Mouse (Mus musculus) intestine, embryonic 15.5 days (tissue): ENCODE measurements around the gene Fam129c. TPM values are rescaled to one million over a fixed set of nuclear protein-coding genes. Genes with fewer than 3 reads are reported as not detected.
A peak's percentile ranks its signal among the peaks of the same experiment; 100 is the strongest.

Experiments used
- ATAC-seq: fragments of 200-750 bp; cut with Nextera tagmentation; 2 replicates; pipeline ENCODE4 v1.8.0; 2017; ENCODE audit warnings: moderate TSS enrichment, moderate library complexity
- H3K27ac ChIP-seq: fragments of 300-500 bp; sonication (generic); 2 replicates; pipeline ENCODE4 v1.5.1; 2015; ENCODE audit warnings: mild to moderate bottlenecking, inconsistent platforms
- H3K27me3 ChIP-seq: fragments of 300-500 bp; sonication (generic); replicated peaks from 2 replicates; pipeline ENCODE4 v1.6.1; 2015; ENCODE audit warnings: inconsistent platforms
- H3K36me3 ChIP-seq: fragments of 300-500 bp; sonication (generic); 2 replicates; pipeline ENCODE4 v1.6.1; 2015; ENCODE audit warnings: inconsistent platforms
- H3K4me1 ChIP-seq: fragments of 300-500 bp; sonication (generic); replicated peaks from 2 replicates; pipeline ENCODE4 v1.6.1; 2015; ENCODE audit warnings: inconsistent platforms
- H3K4me2 ChIP-seq: fragments of 300-500 bp; sonication (generic); replicated peaks from 2 replicates; pipeline ENCODE4 v1.6.1; 2015; ENCODE audit warnings: mild to moderate bottlenecking, inconsistent platforms
- H3K4me3 ChIP-seq: fragments of 300-500 bp; sonication (generic); replicated peaks from 2 replicates; pipeline ENCODE4 v1.5.1; 2015; ENCODE audit warnings: inconsistent platforms
- H3K9ac ChIP-seq: fragments of 300-500 bp; sonication (generic); 2 replicates; pipeline ENCODE4 v1.6.1; 2015; ENCODE audit warnings: inconsistent platforms
- H3K9me3 ChIP-seq: fragments of 300-500 bp; sonication (generic); 2 replicates; pipeline ENCODE4 v1.6.1; 2016; ENCODE audit warnings: inconsistent platforms
- WGBS: fragments of 180-500 bp; shearing (Covaris S2); methylation state at CpG from one replicate; pipeline ENCODE4 v1.1.7; 2015; 5-methylcytosine and 5-hydroxymethylcytosine counted together
- polyA plus RNA-seq: library from polyadenylated mRNA; unstranded; fragments of >200 nt; fragmentation: Nextera tagmentation; extraction: Ambion mirVana; gene quantifications from 2 replicates; pipeline ENCODE4 v1.2.1, GENCODE M21; 2015

The Fam129c gene
- polyA plus RNA-seq, 1 experiment from 2014 or later = 3.6 TPM

DNA sequence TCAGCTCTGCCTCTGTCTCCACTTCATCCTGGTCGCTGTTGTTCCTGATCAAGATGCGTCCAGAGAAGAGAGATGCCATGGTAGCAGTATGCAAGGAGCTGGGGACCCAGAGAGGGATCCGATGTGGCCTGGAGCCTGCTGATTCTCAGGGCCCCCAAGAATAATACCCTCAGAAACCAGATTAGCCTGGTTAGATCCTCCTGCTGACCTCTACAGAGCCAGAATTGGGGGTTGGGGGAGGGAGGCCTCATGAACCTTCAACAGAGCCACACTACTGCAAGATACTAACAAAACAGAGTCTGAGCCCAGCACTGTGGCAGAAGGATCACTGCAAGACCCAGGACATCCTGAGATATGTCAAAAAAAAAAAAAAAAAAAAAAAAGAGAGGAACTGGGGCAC lies 30.9 kb upstream of the Fam129c start, which contains the start of gene Nxnl1:
Gene Nxnl1, minus strand, starts transcription at position 101 of the 400 bp plus-strand sequence.
- Histone ChIP-seq H3K4me3 (no peak within 1 kb of the TSS), H3K4me2 (no peak within 1 kb of the TSS), H3K36me3 (no peaks in the 10 kb centered on the region), H3K9me3 (no peaks in the 10 kb centered on the region), H3K9ac (no peak within 1 kb of the TSS), H3K4me1 (peaks cover 24% of the 10 kb centered on the region), H3K27ac (no peak within 1 kb of the TSS), H3K27me3 (peaks cover 12% of the 10 kb centered on the region; the same call in 1 of the 2 replicates)
- WGBS = 78% methylated on average over 3 of the region's 3 CpGs
- no peak for ATAC-seq

DNA sequence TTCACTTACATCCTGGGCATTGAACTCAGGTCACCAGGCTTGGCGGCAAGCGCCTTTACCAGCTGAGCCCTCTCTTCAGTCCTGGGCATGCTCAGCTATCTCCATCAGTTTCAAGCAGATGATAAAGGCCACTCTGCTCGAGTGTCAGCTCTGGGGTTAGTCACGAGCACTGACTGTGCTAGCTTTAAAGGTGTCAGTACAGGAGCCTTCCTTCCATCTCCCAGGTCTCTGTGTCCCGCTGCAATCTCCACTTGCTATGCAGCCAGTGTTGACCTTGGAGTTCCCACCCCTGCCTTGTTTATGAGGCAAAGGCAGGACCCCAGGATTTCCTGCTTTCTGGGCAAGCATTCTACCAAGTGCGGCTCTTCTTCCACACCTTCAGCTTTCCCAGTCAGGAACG lies 29.9 kb upstream of the Fam129c start:
- no peak overlapping the region for H3K4me2 ChIP-seq
- no peaks in the 10 kb centered on the region for H3K9me3 ChIP-seq
- H3K4me1 ChIP-seq = peaks cover 23% of the 10 kb centered on the region
- WGBS = 72% methylated on average over 7 of the region's 7 CpGs
- no peak overlapping the region for H3K27ac ChIP-seq
- H3K4me3 ChIP-seq = no peak overlapping the region
- ATAC-seq = no peak
- H3K36me3 ChIP-seq = no peaks in the 10 kb centered on the region
- no peak overlapping the region for H3K9ac ChIP-seq
- peaks cover 2% of the 10 kb centered on the region; the same call in 1 of the 2 replicates for H3K27me3 ChIP-seq

DNA sequence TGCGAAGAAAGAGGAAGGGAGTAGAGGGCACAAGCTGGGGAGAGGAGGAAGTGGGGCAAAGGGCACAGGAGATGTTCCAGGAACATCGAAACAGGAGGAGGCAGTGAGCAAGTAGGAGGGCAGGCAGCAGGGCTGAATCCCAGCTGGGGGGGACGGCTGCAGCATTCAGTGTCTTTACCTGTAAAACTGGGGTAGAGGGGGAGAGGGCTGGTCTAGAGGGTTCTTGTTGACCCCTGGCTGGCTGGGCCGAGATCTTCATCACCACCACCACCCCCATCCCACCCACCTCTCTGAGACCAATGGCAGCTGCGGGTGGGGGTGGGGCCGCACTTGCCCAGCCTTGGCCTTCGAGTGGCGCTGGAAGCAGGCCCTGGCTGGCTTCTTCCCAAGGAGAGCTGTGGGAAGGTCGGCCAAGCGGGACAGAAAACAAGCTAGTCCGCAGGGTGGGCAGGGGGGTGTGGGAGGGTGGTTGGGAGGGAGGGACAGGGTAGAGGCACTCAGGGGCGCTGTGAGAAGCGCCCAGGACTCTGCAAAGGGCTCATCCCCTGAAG lies 29.0 kb upstream of the Fam129c start, which contains the start of gene Slc27a1:
Gene Slc27a1, plus strand, starts transcription at position 496 of the 551 bp plus-strand sequence.
- H3K36me3 ChIP-seq = no peaks in the 10 kb centered on the region
- no peak for ATAC-seq
- H3K4me3 ChIP-seq = peak within 1 kb of the TSS; percentile 66
- H3K4me2 ChIP-seq = peak within 1 kb of the TSS; percentile 84
- 16% methylated on average over 13 of the region's 13 CpGs for WGBS
- H3K4me1 ChIP-seq = peaks cover 18% of the 10 kb centered on the region
- no peaks in the 10 kb centered on the region for H3K9me3 ChIP-seq
- H3K9ac ChIP-seq = peak within 1 kb of the TSS; percentile 54
- H3K27ac ChIP-seq = peak within 1 kb of the TSS; percentile 81
- H3K27me3 ChIP-seq = no peaks in the 10 kb centered on the region; the same call in 1 of the 2 replicates

DNA sequence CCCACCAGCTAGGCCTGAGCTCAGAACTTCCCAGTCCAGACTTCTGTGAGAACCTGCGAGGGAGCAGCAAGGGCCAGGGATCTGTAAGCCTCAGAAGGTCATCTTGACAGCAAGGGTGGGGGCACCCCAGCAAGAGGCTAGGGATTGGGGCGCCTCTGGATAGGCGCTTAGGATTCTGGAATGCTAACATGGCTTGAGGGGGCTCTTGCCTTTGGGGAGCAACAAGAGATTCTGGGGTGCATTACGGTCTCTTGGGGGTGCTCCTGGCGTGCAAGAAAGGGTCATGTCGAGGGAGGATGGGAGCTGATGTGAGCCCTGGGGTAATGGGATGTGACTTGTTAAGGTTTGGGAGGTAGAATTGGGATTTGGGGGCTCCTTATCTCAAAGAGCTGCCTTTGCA lies 28.5 kb upstream of the Fam129c start:
- H3K9ac ChIP-seq = peak overlapping the region; percentile 54; the same call in 1 of the 2 replicates
- H3K27me3 ChIP-seq = no peaks in the 10 kb centered on the region; the same call in 1 of the 2 replicates
- peaks cover 18% of the 10 kb centered on the region for H3K4me1 ChIP-seq
- H3K36me3 ChIP-seq = no peaks in the 10 kb centered on the region
- peak overlapping the region; percentile 81; the same call in 1 of the 2 replicates for H3K27ac ChIP-seq
- no peaks in the 10 kb centered on the region for H3K9me3 ChIP-seq
- no peak for ATAC-seq
- peak overlapping the region; percentile 84 for H3K4me2 ChIP-seq
- WGBS = 23% methylated on average over 6 of the region's 6 CpGs
- H3K4me3 ChIP-seq = peak overlapping the region; percentile 66

DNA sequence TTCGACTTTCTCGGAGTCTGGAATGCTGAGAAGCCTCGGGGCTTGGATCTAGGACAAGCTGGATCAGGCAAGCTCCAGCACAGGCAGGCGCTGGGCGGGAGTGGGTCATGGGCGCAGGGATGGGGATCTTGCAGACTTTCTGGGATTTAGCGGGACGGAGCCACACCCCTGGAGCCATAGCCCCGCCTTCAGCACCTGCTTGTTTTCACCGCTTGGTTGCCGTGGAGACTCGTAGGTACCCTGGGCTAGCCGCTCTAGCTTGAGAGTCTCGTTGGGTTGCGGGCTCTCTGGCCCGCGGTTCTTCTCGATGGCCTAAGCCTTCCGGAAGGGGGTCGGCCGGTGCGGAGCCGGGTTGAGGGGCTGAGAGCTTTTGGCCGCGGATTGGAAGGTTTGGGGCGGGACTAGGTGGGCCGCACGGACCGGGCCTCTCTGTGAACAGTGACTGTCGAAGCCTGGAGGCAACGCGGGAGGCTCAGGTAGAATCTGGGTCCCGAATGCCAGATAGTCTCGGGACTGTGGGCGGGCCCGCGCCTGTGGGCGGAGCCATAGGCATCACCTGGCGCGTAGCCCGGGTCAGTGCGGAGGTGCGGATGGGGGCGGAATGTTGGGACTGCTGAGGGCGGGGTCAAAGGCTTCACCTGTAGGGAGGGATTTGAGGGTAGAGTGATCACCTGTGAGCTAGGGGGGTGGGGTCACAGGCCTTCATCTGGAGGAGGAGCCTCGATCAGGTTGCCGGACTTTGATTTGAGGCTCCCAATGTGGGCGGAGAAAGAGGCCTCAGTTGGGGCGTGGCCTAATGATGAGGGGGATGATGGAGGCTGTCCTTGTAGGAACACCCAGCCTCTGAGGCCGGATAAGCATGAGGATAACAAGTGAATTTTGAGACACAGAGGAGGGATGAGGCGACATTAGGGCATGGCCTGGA lies 27.8 kb upstream of the Fam129c start:
- Histone ChIP-seq H3K9ac (peak overlapping the region; percentile 54), H3K4me2 (peak overlapping the region; percentile 84), H3K9me3 (no peaks in the 10 kb centered on the region), H3K27me3 (no peaks in the 10 kb centered on the region; the same call in 1 of the 2 replicates), H3K4me1 (peaks cover 18% of the 10 kb centered on the region), H3K4me3 (peak overlapping the region; percentile 66), H3K36me3 (no peaks in the 10 kb centered on the region), H3K27ac (peak overlapping the region; percentile 81)
- peak; percentile 88 for ATAC-seq
- 1% methylated on average over 51 of the region's 51 CpGs for WGBS

DNA sequence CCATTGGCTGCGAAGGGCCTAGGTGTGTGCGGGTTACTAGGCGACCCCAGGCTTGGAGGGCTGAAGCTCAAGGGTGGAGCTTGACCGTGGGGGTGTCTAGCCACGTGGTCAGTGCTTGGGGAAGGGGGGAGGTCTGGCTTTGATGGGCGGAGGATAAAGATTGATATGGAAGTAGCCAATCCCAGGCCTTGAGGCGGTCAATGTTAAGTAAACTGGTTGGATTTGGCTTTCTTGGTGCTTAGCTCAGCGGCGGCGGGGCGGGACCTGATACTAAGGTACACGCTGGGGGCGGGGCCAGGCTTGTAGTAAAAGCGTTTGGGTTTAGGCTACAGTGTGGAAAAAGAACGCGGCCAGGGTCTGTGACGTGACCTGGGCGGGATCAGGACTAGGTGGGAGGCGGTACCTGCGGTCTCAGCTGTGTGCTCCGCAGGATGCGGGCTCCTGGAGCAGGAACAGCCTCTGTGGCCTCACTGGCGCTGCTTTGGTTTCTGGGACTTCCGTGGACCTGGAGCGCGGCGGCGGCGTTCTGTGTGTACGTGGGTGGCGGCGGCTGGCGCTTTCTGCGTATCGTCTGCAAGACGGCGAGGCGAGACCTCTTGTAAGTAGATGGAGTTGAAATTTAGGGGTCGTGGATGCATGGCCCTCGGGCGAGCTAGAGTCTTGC lies 27.0 kb upstream of the Fam129c start:
- H3K9me3 ChIP-seq = no peaks in the 10 kb centered on the region
- peak; percentile 90 for ATAC-seq
- under 1% methylated on average over 41 of the region's 41 CpGs for WGBS
- H3K27me3 ChIP-seq = no peaks in the 10 kb centered on the region; the same call in 1 of the 2 replicates
- peak overlapping the region; percentile 54 for H3K9ac ChIP-seq
- H3K4me3 ChIP-seq = peak overlapping the region; percentile 66
- H3K27ac ChIP-seq = peak overlapping the region; percentile 81
- peak overlapping the region; percentile 84 for H3K4me2 ChIP-seq
- peaks cover 18% of the 10 kb centered on the region for H3K4me1 ChIP-seq
- H3K36me3 ChIP-seq = no peaks in the 10 kb centered on the region

DNA sequence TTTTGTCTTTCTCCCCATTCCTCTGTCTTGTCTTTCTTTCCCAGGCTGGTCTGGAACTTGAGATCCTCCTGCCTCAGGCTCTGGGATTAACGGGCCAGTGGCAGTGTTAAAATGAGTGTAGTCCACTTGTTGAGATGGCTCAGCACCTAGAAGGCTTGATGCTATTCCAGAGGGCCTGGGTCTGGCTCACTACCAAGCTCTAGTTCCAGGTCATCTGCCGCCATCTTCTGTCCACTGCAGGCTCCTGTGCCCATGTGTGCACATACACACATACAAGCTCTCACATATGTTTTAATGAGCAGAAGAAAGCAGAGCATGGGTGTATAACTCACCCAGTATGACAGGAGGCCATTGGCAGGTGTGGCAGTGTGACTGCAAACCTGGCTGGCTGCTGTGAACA lies 25.4 kb upstream of the Fam129c start:
- peaks cover 18% of the 10 kb centered on the region for H3K4me1 ChIP-seq
- no peaks in the 10 kb centered on the region for H3K9me3 ChIP-seq
- H3K27ac ChIP-seq = no peak overlapping the region
- H3K4me3 ChIP-seq = no peak overlapping the region
- WGBS = 96% methylated on average over 2 of the region's 2 CpGs
- no peaks in the 10 kb centered on the region for H3K36me3 ChIP-seq
- no peak for ATAC-seq
- no peaks in the 10 kb centered on the region for H3K27me3 ChIP-seq
- no peak overlapping the region for H3K4me2 ChIP-seq
- no peak overlapping the region for H3K9ac ChIP-seq

DNA sequence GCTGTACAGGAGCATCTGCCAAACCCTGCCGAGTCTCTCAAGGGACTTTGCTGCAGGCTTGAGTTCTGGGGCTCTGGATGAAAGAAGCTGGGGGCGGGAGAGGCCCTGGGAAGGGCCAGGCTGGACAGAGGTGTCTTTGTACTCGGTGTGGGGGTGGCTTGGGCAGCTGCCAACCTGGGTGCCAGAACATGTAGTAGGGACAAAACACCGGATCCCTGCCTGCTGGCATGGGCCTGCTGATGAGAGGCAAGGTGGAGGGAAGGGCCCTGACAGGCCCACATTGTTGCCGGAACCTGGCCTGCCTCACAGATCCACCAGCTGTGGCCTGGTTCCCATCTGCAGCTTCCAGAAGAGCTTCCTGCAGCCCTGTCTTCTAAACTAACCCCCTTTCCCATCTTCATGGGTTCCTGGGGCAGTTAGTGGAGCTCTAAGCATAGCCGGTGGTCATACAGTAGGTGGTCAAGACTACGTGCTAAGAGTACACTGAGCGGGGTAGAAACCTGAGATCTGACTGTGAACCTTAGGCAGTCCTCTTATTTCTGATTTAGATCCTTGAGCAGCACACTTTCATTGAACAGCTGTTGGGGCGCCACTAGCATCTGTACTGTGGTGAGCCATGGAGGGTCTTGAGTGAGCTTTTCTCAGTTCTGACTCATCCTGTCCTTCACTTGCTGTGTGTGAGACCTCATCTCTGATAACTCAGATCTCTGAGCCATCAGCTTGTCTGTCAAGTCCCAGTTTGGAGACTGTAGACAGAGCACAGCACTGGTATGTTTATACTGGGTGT lies 24.4 kb upstream of the Fam129c start:
- Histone ChIP-seq H3K27me3 (no peaks in the 10 kb centered on the region), H3K4me1 (peaks cover 18% of the 10 kb centered on the region), H3K9me3 (no peaks in the 10 kb centered on the region), H3K36me3 (no peaks in the 10 kb centered on the region), H3K27ac (peak overlapping the region; percentile 13; the same call in 1 of the 2 replicates), H3K9ac (0 out of 2 replicates have a peak overlapping the region, but pooled peaks have one; percentile 13), H3K4me3 (no peak overlapping the region), H3K4me2 (no peak overlapping the region)
- no peak for ATAC-seq
- 78% methylated on average over 9 of the region's 9 CpGs for WGBS

DNA sequence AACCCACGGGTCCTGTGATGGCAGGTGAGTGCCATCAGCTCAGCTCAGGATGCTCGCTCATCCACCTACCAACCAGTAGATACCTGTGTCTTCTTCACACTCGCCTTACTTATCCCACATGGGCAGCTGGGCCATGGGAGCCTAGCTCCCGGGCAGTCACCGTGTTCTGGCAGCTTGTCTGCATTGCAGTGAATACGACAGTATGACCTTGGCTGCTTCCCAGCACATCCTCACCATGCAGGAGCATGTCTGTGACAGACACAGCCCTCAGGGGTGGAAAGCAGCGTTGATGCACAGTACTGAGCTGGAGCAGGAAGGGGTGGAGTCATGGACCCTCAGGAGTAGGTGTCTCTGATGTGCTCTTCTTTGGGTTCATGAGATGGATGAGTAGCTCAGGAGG lies 23.0 kb upstream of the Fam129c start:
- H3K9me3 ChIP-seq = no peaks in the 10 kb centered on the region
- H3K27ac ChIP-seq = no peak overlapping the region
- H3K9ac ChIP-seq = no peak overlapping the region
- H3K4me1 ChIP-seq = peaks cover 7% of the 10 kb centered on the region
- WGBS = 75% methylated on average over 7 of the region's 7 CpGs
- H3K4me2 ChIP-seq = no peak overlapping the region
- no peaks in the 10 kb centered on the region for H3K27me3 ChIP-seq
- H3K4me3 ChIP-seq = no peak overlapping the region
- no peaks in the 10 kb centered on the region for H3K36me3 ChIP-seq
- ATAC-seq = no peak

DNA sequence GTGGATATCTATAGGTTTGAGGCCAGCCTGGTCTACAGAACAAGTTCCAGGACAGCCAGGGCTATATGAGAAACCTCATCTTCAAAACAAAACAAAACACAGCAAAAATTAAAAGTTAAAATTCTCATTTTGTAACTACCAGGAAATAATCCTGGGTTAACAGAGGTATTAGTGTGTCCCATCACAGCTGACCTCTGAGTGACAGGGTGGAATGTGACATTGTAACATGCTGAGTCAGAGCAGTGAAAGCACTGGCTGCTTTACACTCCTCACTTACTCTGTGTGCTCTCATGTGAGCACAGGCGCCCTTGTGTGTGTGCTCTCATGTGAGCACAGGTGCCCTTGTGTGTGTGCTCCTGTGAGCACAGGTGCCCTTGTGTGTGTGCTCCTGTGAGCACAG lies 22.4 kb upstream of the Fam129c start:
- H3K36me3 ChIP-seq = no peaks in the 10 kb centered on the region
- 68% methylated on average over 1 of the region's 1 CpGs for WGBS
- H3K27me3 ChIP-seq = no peaks in the 10 kb centered on the region
- ATAC-seq = no peak
- no peak overlapping the region for H3K9ac ChIP-seq
- no peak overlapping the region for H3K4me2 ChIP-seq
- H3K9me3 ChIP-seq = no peaks in the 10 kb centered on the region
- H3K27ac ChIP-seq = no peak overlapping the region
- peaks cover 7% of the 10 kb centered on the region; the same call in 1 of the 2 replicates for H3K4me1 ChIP-seq
- no peak overlapping the region for H3K4me3 ChIP-seq

DNA sequence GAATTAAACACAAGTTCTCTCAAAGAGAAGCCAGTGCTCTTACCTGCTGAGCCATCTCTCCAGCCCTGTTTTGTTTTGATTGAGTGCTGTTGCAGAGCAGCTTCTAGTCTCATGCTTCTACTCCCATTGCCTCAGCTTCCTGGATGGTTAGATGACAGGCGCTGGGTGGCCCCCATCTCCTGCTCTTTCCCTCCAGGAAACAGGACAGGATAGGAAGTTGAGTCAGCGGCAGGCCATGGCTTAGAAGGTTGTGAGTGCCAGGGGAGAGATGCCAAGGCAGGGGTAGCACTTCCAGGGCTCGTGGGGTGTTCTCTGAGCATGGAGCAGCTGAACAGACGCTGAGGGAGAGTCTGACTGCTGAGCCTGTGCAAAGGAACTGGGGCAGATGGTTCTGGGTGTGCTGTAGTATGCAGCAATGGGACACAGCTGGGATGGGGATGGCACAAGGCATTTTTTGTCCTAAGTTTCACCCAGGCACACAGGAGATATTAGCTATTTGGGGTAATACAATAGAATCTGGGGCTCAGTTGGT lies 19.5 kb upstream of the Fam129c start:
- Histone ChIP-seq H3K9me3 (no peaks in the 10 kb centered on the region), H3K4me3 (no peak overlapping the region)
- WGBS = 71% methylated on average over 4 of the region's 4 CpGs

More for the DNA sequence above, 19.5 kb upstream of the Fam129c start:
- Histone ChIP-seq H3K4me2 (no peak overlapping the region), H3K27me3 (no peaks in the 10 kb centered on the region), H3K36me3 (no peaks in the 10 kb centered on the region), H3K4me1 (peaks cover 3% of the 10 kb centered on the region; the same call in 1 of the 2 replicates), H3K27ac (no peak overlapping the region), H3K9ac (no peak overlapping the region)
- ATAC-seq = no peak
